Mouse (Mus musculus): Measurements from ENCODE around the gene Pycard. TPM values are rescaled to one million over a fixed set of nuclear protein-coding genes. Genes with fewer than 3 reads are reported as not detected.
"Not testable (repeated sequence)": the region's sequence is repeated elsewhere in the genome, so short reads cannot be mapped to it uniquely, and the experiment has no call there.

Gene Pycard
- polyA plus RNA-seq (2012; rRNA removed), result 7.5 and 10.1 TPM in 2 replicates

GRCm38 (mm10) chr7:127993341-127993977 is at the start of gene Pycard:
TSS of gene Pycard (minus strand) at chr7:127993867.
- DNase-seq (ENCODE audit: extremely low spot score in 1 of 2, low spot score in 1 of 2), result peak in 1 of 2 experiments; percentile 24

GRCm38 (mm10) chr7:128042161-128042820 is 48.6 kb upstream of the Pycard start:
- DNase-seq (ENCODE audit: extremely low spot score in 1 of 2, low spot score in 1 of 2), result not testable (repeated sequence)

- DNase-seq (ENCODE audit: extremely low spot score in 1 of 2, low spot score in 1 of 2), result no peak
Measured at GRCm38 (mm10) chr7:128033616-128034015, 39.9 kb upstream of the Pycard start.

- DNase-seq (ENCODE audit: extremely low spot score in 1 of 2, low spot score in 1 of 2), result no peak
Measured at GRCm38 (mm10) chr7:128032989-128033293, 39.3 kb upstream of the Pycard start.

GRCm38 (mm10) chr7:128032290-128032988 is 38.8 kb upstream of the Pycard start:
- DNase-seq (ENCODE audit: extremely low spot score in 1 of 2, low spot score in 1 of 2), result no peak

- no peak for DNase-seq (ENCODE audit: extremely low spot score in 1 of 2, low spot score in 1 of 2)
Measured at GRCm38 (mm10) chr7:128031403-128031976, 37.8 kb upstream of the Pycard start.

- DNase-seq (ENCODE audit: extremely low spot score in 1 of 2, low spot score in 1 of 2), result no peak
Measured at GRCm38 (mm10) chr7:128025381-128025780, 31.7 kb upstream of the Pycard start.

GRCm38 (mm10) chr7:128024932-128025331 is 31.3 kb upstream of the Pycard start:
- no peak for DNase-seq (ENCODE audit: extremely low spot score in 1 of 2, low spot score in 1 of 2)

GRCm38 (mm10) chr7:128024364-128024763 is 30.7 kb upstream of the Pycard start:
- DNase-seq (ENCODE audit: extremely low spot score in 1 of 2, low spot score in 1 of 2), result no peak

- DNase-seq (ENCODE audit: extremely low spot score in 1 of 2, low spot score in 1 of 2), result no peak
Measured at GRCm38 (mm10) chr7:128023565-128023964, 29.9 kb upstream of the Pycard start.

GRCm38 (mm10) chr7:128022974-128023373 is 29.3 kb upstream of the Pycard start:
- no peak for DNase-seq (ENCODE audit: extremely low spot score in 1 of 2, low spot score in 1 of 2)

GRCm38 (mm10) chr7:128019187-128019586 is 25.5 kb upstream of the Pycard start:
- no peak for DNase-seq (ENCODE audit: extremely low spot score in 1 of 2, low spot score in 1 of 2)

GRCm38 (mm10) chr7:128018275-128018674 is 24.6 kb upstream of the Pycard start:
- no peak for DNase-seq (ENCODE audit: extremely low spot score in 1 of 2, low spot score in 1 of 2)

- no peak for DNase-seq (ENCODE audit: extremely low spot score in 1 of 2, low spot score in 1 of 2)
Measured at GRCm38 (mm10) chr7:128016650-128017049, 23.0 kb upstream of the Pycard start.

GRCm38 (mm10) chr7:128016134-128016533 is 22.5 kb upstream of the Pycard start:
- not testable (repeated sequence) for DNase-seq (ENCODE audit: extremely low spot score in 1 of 2, low spot score in 1 of 2)

GRCm38 (mm10) chr7:128013116-128013515 is 19.4 kb upstream of the Pycard start:
- peak in 1 of 2 experiments; percentile 28 for DNase-seq (ENCODE audit: extremely low spot score in 1 of 2, low spot score in 1 of 2)

GRCm38 (mm10) chr7:128012136-128012780 is 18.6 kb upstream of the Pycard start:
- no peak for DNase-seq (ENCODE audit: extremely low spot score in 1 of 2, low spot score in 1 of 2)

GRCm38 (mm10) chr7:128009715-128010340 is 16.2 kb upstream of the Pycard start:
- no peak for DNase-seq (ENCODE audit: extremely low spot score in 1 of 2, low spot score in 1 of 2)

GRCm38 (mm10) chr7:128006193-128006592 is 12.5 kb upstream of the Pycard start:
- DNase-seq (ENCODE audit: extremely low spot score in 1 of 2, low spot score in 1 of 2), result no peak

Measured in frontal cortex, adult 2 months (tissue).